Mouse (Mus musculus) hindbrain, postnatal 0 days (tissue): ENCODE measurements around the gene Tle3. TPM values are rescaled to one million over a fixed set of nuclear protein-coding genes. Genes with fewer than 3 reads are reported as not detected.

Source experiments
- ATAC-seq: fragments of 200-750 bp; cut with Nextera tagmentation; 2 replicates; pipeline ENCODE4 v1.8.0; 2017; ENCODE audit warnings: mild to moderate bottlenecking, moderate TSS enrichment, moderate library complexity
- DNase-seq: peaks from one replicate; pipeline ENCODE4 v3.0.0-alpha.2; 2015; ENCODE audit warnings: low spot score
- H3K27ac ChIP-seq: fragments of 300-500 bp; sonication (generic); 2 replicates; pipeline ENCODE4 v1.5.1; 2014; ENCODE audit warnings: mild to moderate bottlenecking
- H3K27me3 ChIP-seq: fragments of 300-500 bp; sonication (generic); 2 replicates; pipeline ENCODE4 v1.6.1; 2014; ENCODE audit warnings: low read length, mixed read lengths; ENCODE audit not compliant: insufficient read depth
- H3K36me3 ChIP-seq: fragments of 300-500 bp; sonication (generic); 2 replicates; pipeline ENCODE4 v1.6.1; 2014; ENCODE audit warnings: low read length, mixed read lengths; ENCODE audit not compliant: insufficient read depth
- H3K4me1 ChIP-seq: fragments of 300-500 bp; sonication (generic); 2 replicates; pipeline ENCODE4 v1.6.1; 2014; ENCODE audit warnings: antibody characterized with exemption, low read length, mixed read lengths; ENCODE audit not compliant: insufficient read depth
- H3K4me2 ChIP-seq: fragments of 300-500 bp; sonication (generic); 2 replicates; pipeline ENCODE4 v1.6.1; 2014; ENCODE audit warnings: low read depth, mild to moderate bottlenecking, low read length, moderate library complexity, mixed read lengths
- H3K4me3 ChIP-seq: fragments of 300-500 bp; sonication (generic); 2 replicates; pipeline ENCODE4 v1.5.1; 2014; ENCODE audit warnings: low read length
- H3K9ac ChIP-seq: fragments of 300-500 bp; sonication (generic); replicated peaks from 2 replicates; pipeline ENCODE4 v1.6.1; 2014; ENCODE audit warnings: mild to moderate bottlenecking, low read length, moderate library complexity, mixed read lengths
- H3K9me3 ChIP-seq: fragments of 300-500 bp; sonication (generic); 2 replicates; pipeline ENCODE4 v1.6.1; 2016; ENCODE audit warnings: low read length, mixed read lengths
- CTCF ChIP-seq: IDR thresholded peaks from 2 replicates; pipeline ENCODE4 v1.5.1; 2016; ENCODE audit warnings: antibody characterized with exemption, control low read depth, low read depth
- WGBS: fragments of 180-500 bp; shearing (Covaris S2); extraction: QIAGEN DNeasy Blood & Tissue Kit; methylation state at CpG from one replicate; pipeline ENCODE4 v1.1.7; 2014; 5-methylcytosine and 5-hydroxymethylcytosine counted together
- polyA plus RNA-seq: library from polyadenylated mRNA; unstranded; fragments of >200 nt; fragmentation: Nextera tagmentation; extraction: Ambion mirVana; gene quantifications from 2 replicates; pipeline ENCODE4 v1.2.1, GENCODE M21; 2015
- total RNA-seq: library from RNA; depleted of rRNA; stranded (reverse); fragments of >200 nt; gene quantifications from 2 replicates; pipeline ENCODE4 v1.2.3, GENCODE M21; 2014

Gene Tle3
- total and polyA plus RNA-seq, 2 experiments from 2014 or later: 17.7 to 81.3 TPM

GRCm38 (mm10) chr9:61402268-61402667, 30.1 kb downstream of the Tle3 start:
- no peak for ATAC-seq
- peaks cover 12% of the 10 kb centered on the region; the same call in 1 of the 2 replicates for H3K36me3 ChIP-seq

GRCm38 (mm10) chr9:61402716-61403115, 30.6 kb downstream of the Tle3 start:
- no peak for TF ChIP-seq CTCF
- no peak overlapping the region for H3K9ac ChIP-seq
- DNase-seq: peak; percentile 70
- WGBS: 32% methylated on average over 5 of the region's 5 CpGs
- no peak for ATAC-seq
- no peak overlapping the region for H3K4me2 ChIP-seq
- no peak overlapping the region for H3K27ac ChIP-seq
- no peaks in the 10 kb centered on the region for H3K27me3 ChIP-seq
- peaks cover 12% of the 10 kb centered on the region; the same call in 1 of the 2 replicates for H3K36me3 ChIP-seq
- no peaks in the 10 kb centered on the region for H3K9me3 ChIP-seq
- no peak overlapping the region for H3K4me3 ChIP-seq
- peaks cover 40% of the 10 kb centered on the region for H3K4me1 ChIP-seq

More at GRCm38 (mm10) chr9:61402268-61402667, 30.1 kb downstream of the Tle3 start:
- no peak for DNase-seq
- H3K27ac ChIP-seq: no peak overlapping the region
- WGBS: 56% methylated on average over 4 of the region's 4 CpGs
- no peak overlapping the region for H3K9ac ChIP-seq
- H3K4me3 ChIP-seq: no peak overlapping the region
- H3K4me1 ChIP-seq: peaks cover 40% of the 10 kb centered on the region
- H3K27me3 ChIP-seq: no peaks in the 10 kb centered on the region
- no peaks in the 10 kb centered on the region for H3K9me3 ChIP-seq
- no peak overlapping the region for H3K4me2 ChIP-seq
- no peak for TF ChIP-seq CTCF

- Histone ChIP-seq H3K4me2 (no peak overlapping the region), H3K36me3 (peaks cover 14% of the 10 kb centered on the region), H3K27ac (peak overlapping the region; percentile 79), H3K4me1 (peaks cover 40% of the 10 kb centered on the region), H3K9me3 (no peaks in the 10 kb centered on the region), H3K27me3 (no peaks in the 10 kb centered on the region), H3K4me3 (no peak overlapping the region), H3K9ac (no peak overlapping the region)
- no peak for ATAC-seq
- 50% methylated on average over 16 of the region's 16 CpGs for WGBS
- 0 out of 2 replicates have a peak, but pooled peaks have one; percentile 3 for TF ChIP-seq CTCF
- DNase-seq: no peak
These were observed 31.9 kb downstream of the Tle3 start for GRCm38 (mm10) chr9:61403866-61404614.

GRCm38 (mm10) chr9:61404615-61404980, 32.4 kb downstream of the Tle3 start:
- WGBS: 26% methylated on average over 3 of the region's 3 CpGs
- H3K9me3 ChIP-seq: no peaks in the 10 kb centered on the region
- H3K9ac ChIP-seq: no peak overlapping the region; the same call in 1 of the 2 replicates
- ATAC-seq: 0 out of 2 replicates have a peak, but pooled peaks have one; percentile 24
- peaks cover 40% of the 10 kb centered on the region for H3K4me1 ChIP-seq
- peak overlapping the region; percentile 79 for H3K27ac ChIP-seq
- no peak overlapping the region for H3K4me3 ChIP-seq
- DNase-seq: no peak
- TF ChIP-seq CTCF: no peak
- no peaks in the 10 kb centered on the region for H3K27me3 ChIP-seq
- H3K36me3 ChIP-seq: peaks cover 10% of the 10 kb centered on the region
- peak overlapping the region; percentile 47; the same call in 1 of the 2 replicates for H3K4me2 ChIP-seq

- Histone ChIP-seq H3K9me3 (no peaks in the 10 kb centered on the region), H3K9ac (no peak overlapping the region; the same call in 1 of the 2 replicates), H3K27me3 (no peaks in the 10 kb centered on the region), H3K36me3 (peaks cover 15% of the 10 kb centered on the region), H3K4me2 (peak overlapping the region; percentile 47), H3K4me3 (no peak overlapping the region), H3K27ac (peak overlapping the region; percentile 79), H3K4me1 (peaks cover 40% of the 10 kb centered on the region)
- ATAC-seq (peak; percentile 90), DNase-seq (peak; percentile 94)
- TF ChIP-seq CTCF: no peak
- WGBS: 12% methylated on average over 19 of the region's 19 CpGs
These were observed 32.9 kb downstream of the Tle3 start for GRCm38 (mm10) chr9:61404998-61405621.

- WGBS: 93% methylated on average over 1 of the region's 1 CpGs
- Histone ChIP-seq H3K4me2 (no peak overlapping the region), H3K27me3 (no peaks in the 10 kb centered on the region), H3K4me1 (peaks cover 36% of the 10 kb centered on the region), H3K9me3 (no peaks in the 10 kb centered on the region), H3K9ac (no peak overlapping the region), H3K27ac (no peak overlapping the region; the same call in 1 of the 2 replicates), H3K36me3 (peaks cover 26% of the 10 kb centered on the region), H3K4me3 (no peak overlapping the region)
- DNase-seq (no peak), ATAC-seq (no peak)
- no peak for TF ChIP-seq CTCF
These were observed 34.2 kb downstream of the Tle3 start for GRCm38 (mm10) chr9:61406343-61406742.
